Mouse (Mus musculus) heart, embryonic 11.5 days (tissue): Measurements from ENCODE around the gene Plbd1. TPM values are rescaled to one million over a fixed set of nuclear protein-coding genes. Genes with fewer than 3 reads are reported as not detected.
A peak's percentile ranks its signal among the peaks of the same experiment; 100 is the strongest.

Experiments used
- ATAC-seq: fragments of 200-750 bp; cut with Nextera tagmentation; replicated peaks from 2 replicates; pipeline ENCODE4 v1.8.0; 2017; ENCODE audit warnings: moderate library complexity; ENCODE audit not compliant: insufficient number of reproducible peaks, low FRiP score, low TSS enrichment
- H3K27ac ChIP-seq: fragments of 300-500 bp; sonication (generic); 2 replicates; pipeline ENCODE4 v1.5.1; 2014; ENCODE audit warnings: mild to moderate bottlenecking, low read depth, low read length
- H3K27me3 ChIP-seq: fragments of 300-500 bp; sonication (generic); 2 replicates; pipeline ENCODE4 v1.6.1; 2014; ENCODE audit warnings: mild to moderate bottlenecking, low read length, mixed read lengths; ENCODE audit not compliant: control insufficient read depth, insufficient read depth
- H3K36me3 ChIP-seq: fragments of 300-500 bp; sonication (generic); 2 replicates; pipeline ENCODE4 v1.6.1; 2014; ENCODE audit warnings: mild to moderate bottlenecking, low read length, moderate library complexity, mixed read lengths; ENCODE audit not compliant: control insufficient read depth, insufficient read depth
- H3K4me1 ChIP-seq: fragments of 300-500 bp; sonication (generic); 2 replicates; pipeline ENCODE4 v1.6.1; 2014; ENCODE audit warnings: low read length; ENCODE audit not compliant: control insufficient read depth, insufficient read depth
- H3K4me2 ChIP-seq: fragments of 300-500 bp; sonication (generic); 2 replicates; pipeline ENCODE4 v1.6.1; 2014; ENCODE audit warnings: mild to moderate bottlenecking, moderate library complexity
- H3K4me3 ChIP-seq: fragments of 300-500 bp; sonication (generic); 2 replicates; pipeline ENCODE4 v1.5.1; 2014; ENCODE audit warnings: low read depth, low read length
- H3K9ac ChIP-seq: fragments of 300-500 bp; sonication (generic); 2 replicates; pipeline ENCODE4 v1.6.1; 2014; ENCODE audit warnings: mild to moderate bottlenecking, low read depth, low read length, moderate library complexity
- H3K9me3 ChIP-seq: fragments of 300-500 bp; sonication (generic); replicated peaks from 2 replicates; pipeline ENCODE4 v1.6.1; 2016; ENCODE audit warnings: low read length; ENCODE audit not compliant: control insufficient read depth
- WGBS: fragments of 180-500 bp; shearing (Covaris S2); extraction: QIAGEN DNeasy Blood & Tissue Kit; methylation state at CpG from one replicate; pipeline ENCODE4 v1.1.7; 2014; ENCODE audit not compliant: insufficient replicate concordance; 5-methylcytosine and 5-hydroxymethylcytosine counted together
- polyA plus RNA-seq: library from polyadenylated mRNA; unstranded; fragments of >200 nt; fragmentation: Nextera tagmentation; extraction: Ambion mirVana; gene quantifications from 2 replicates; pipeline ENCODE4 v1.2.1, GENCODE M21; 2014

Gene Plbd1
- polyA plus RNA-seq, 1 experiment from 2014 or later = 5.3 TPM

GRCm38 (mm10) chr6:136683410-136684334, 21.9 kb upstream of the Plbd1 start:
- Histone ChIP-seq H3K36me3 (no peaks in the 10 kb centered on the region), H3K4me3 (no peak overlapping the region), H3K9me3 (no peaks in the 10 kb centered on the region), H3K27ac (no peak overlapping the region), H3K27me3 (no peaks in the 10 kb centered on the region), H3K4me2 (no peak overlapping the region), H3K9ac (no peak overlapping the region), H3K4me1 (0 out of 2 replicates have a peak, but pooled peaks cover 3% of the 10 kb centered on the region)
- no peak for ATAC-seq
- 79% methylated on average over 11 of the region's 11 CpGs for WGBS

GRCm38 (mm10) chr6:136679381-136679780, 17.7 kb upstream of the Plbd1 start:
- no peak for ATAC-seq
- Histone ChIP-seq H3K4me2 (no peak overlapping the region), H3K27me3 (no peaks in the 10 kb centered on the region), H3K9me3 (0 out of 2 replicates have a peak, but pooled peaks cover 2% of the 10 kb centered on the region), H3K9ac (no peak overlapping the region), H3K27ac (no peak overlapping the region), H3K36me3 (no peaks in the 10 kb centered on the region), H3K4me3 (no peak overlapping the region), H3K4me1 (0 out of 2 replicates have a peak, but pooled peaks cover 2% of the 10 kb centered on the region)
- 16% methylated on average over 2 of the region's 2 CpGs for WGBS

GRCm38 (mm10) chr6:136674935-136675334, 13.2 kb upstream of the Plbd1 start:
- Histone ChIP-seq H3K36me3 (no peaks in the 10 kb centered on the region), H3K4me2 (no peak overlapping the region), H3K27me3 (no peaks in the 10 kb centered on the region), H3K27ac (no peak overlapping the region), H3K4me3 (no peak overlapping the region), H3K4me1 (peaks cover 9% of the 10 kb centered on the region), H3K9ac (no peak overlapping the region), H3K9me3 (peaks cover 5% of the 10 kb centered on the region; the same call in 1 of the 2 replicates)
- ATAC-seq = no peak
- WGBS = 87% methylated on average over 6 of the region's 6 CpGs

- Histone ChIP-seq H3K27me3 (no peaks in the 10 kb centered on the region), H3K9ac (no peak overlapping the region), H3K27ac (peak overlapping the region; percentile 54; the same call in 1 of the 2 replicates), H3K9me3 (peaks cover 5% of the 10 kb centered on the region; the same call in 1 of the 2 replicates), H3K4me3 (no peak overlapping the region), H3K4me2 (no peak overlapping the region), H3K4me1 (peaks cover 11% of the 10 kb centered on the region), H3K36me3 (no peaks in the 10 kb centered on the region)
- ATAC-seq = 0 out of 2 replicates have a peak, but pooled peaks have one; percentile 61
- WGBS = 29% methylated on average over 7 of the region's 7 CpGs
Measured at GRCm38 (mm10) chr6:136672467-136672866, 10.7 kb upstream of the Plbd1 start.

GRCm38 (mm10) chr6:136669274-136669673, 7.5 kb upstream of the Plbd1 start:
- no peak for ATAC-seq
- no peak overlapping the region for H3K27ac ChIP-seq

GRCm38 (mm10) chr6:136668266-136668986, 6.7 kb upstream of the Plbd1 start:
- Histone ChIP-seq H3K4me2 (no peak overlapping the region), H3K27me3 (no peaks in the 10 kb centered on the region; the same call in 1 of the 2 replicates), H3K27ac (no peak overlapping the region), H3K36me3 (no peaks in the 10 kb centered on the region), H3K4me3 (no peak overlapping the region), H3K4me1 (peaks cover 11% of the 10 kb centered on the region), H3K9me3 (no peaks in the 10 kb centered on the region), H3K9ac (no peak overlapping the region)
- 33% methylated on average over 14 of the region's 14 CpGs for WGBS
- ATAC-seq = peak; percentile 75; the same call in 1 of the 2 replicates

More at GRCm38 (mm10) chr6:136669274-136669673, 7.5 kb upstream of the Plbd1 start:
- no peaks in the 10 kb centered on the region for H3K27me3 ChIP-seq
- peaks cover 3% of the 10 kb centered on the region; the same call in 1 of the 2 replicates for H3K9me3 ChIP-seq
- H3K4me3 ChIP-seq = no peak overlapping the region
- H3K4me2 ChIP-seq = no peak overlapping the region
- H3K36me3 ChIP-seq = no peaks in the 10 kb centered on the region
- no peak overlapping the region for H3K9ac ChIP-seq
- H3K4me1 ChIP-seq = peaks cover 11% of the 10 kb centered on the region
- WGBS = 65% methylated on average over 5 of the region's 5 CpGs

- H3K4me2 ChIP-seq = peak overlapping the region; percentile 89
- no peak for ATAC-seq
- peaks cover 15% of the 10 kb centered on the region for H3K27me3 ChIP-seq
- H3K36me3 ChIP-seq = no peaks in the 10 kb centered on the region
- no peaks in the 10 kb centered on the region for H3K9me3 ChIP-seq
- H3K4me1 ChIP-seq = peaks cover 9% of the 10 kb centered on the region
- peak overlapping the region; percentile 46 for H3K4me3 ChIP-seq
- H3K27ac ChIP-seq = no peak overlapping the region
- H3K9ac ChIP-seq = no peak overlapping the region
- 24% methylated on average over 11 of the region's 11 CpGs for WGBS
Measured at GRCm38 (mm10) chr6:136662063-136662462, 335 bp upstream of the Plbd1 start.

- H3K4me3 ChIP-seq = peak overlapping the region; percentile 46
- H3K9ac ChIP-seq = peak overlapping the region; percentile 68
- H3K4me2 ChIP-seq = peak overlapping the region; percentile 89
- no peak for ATAC-seq
- H3K27me3 ChIP-seq = peaks cover 15% of the 10 kb centered on the region
- 14% methylated on average over 31 of the region's 34 CpGs for WGBS
- peaks cover 9% of the 10 kb centered on the region for H3K4me1 ChIP-seq
- no peaks in the 10 kb centered on the region for H3K9me3 ChIP-seq
- no peak overlapping the region for H3K27ac ChIP-seq
- no peaks in the 10 kb centered on the region for H3K36me3 ChIP-seq
Measured at GRCm38 (mm10) chr6:136660831-136661705, 660 bp downstream of the Plbd1 start.
